Mouse (Mus musculus): Measurements from ENCODE around the gene Wnk4.

The Wnk4 gene

DNA sequence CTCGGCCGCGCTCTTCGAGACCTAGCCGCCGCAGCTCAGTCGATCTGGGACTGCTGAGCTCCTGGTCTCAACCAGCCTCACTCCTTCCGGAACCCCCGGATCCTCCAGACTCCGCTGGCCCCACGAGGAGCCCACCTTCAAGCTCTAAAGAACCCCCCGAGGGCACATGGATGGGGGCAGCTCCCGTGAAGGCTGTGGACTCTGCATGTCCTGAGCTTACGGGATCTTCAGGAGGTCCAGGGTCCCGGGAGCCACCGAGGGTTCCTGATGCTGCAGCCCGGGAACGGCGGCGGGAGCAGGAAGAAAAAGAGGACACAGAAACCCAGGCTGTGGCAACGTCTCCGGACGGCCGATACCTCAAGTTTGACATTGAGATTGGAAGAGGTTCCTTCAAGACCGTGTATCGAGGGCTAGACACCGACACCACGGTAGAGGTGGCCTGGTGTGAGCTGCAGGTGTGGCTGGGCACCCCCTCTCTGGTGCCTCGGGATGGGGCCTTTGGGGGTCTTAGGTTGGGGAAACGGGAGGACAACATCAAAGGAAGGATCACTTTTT lies 536 bp downstream of the Wnk4 start:
- TF ChIP-seq POU5F1 (IDR thresholded peaks at IDR 0.05; ENCODE audit: borderline replicate concordance, low read length) (no peak), NANOG (IDR thresholded peaks at IDR 0.05; ENCODE audit: borderline replicate concordance, low read length) (no peak), CTCF (conservative IDR thresholded peaks at IDR 0.05; ENCODE audit: low read length) (no peak)
- Histone ChIP-seq H3K4me1 (replicated peaks; ENCODE audit: low read depth, low read length) (peaks cover 71% of the 10 kb centered on the region), H3K4me3 (replicated peaks; ENCODE audit: low read length) (peak overlapping the region; percentile 80), H3K36me3 (ENCODE audit: insufficient read depth, low read length) (peaks cover 36% of the 10 kb centered on the region), H3K9me3 (ENCODE audit: low read length) (no peaks in the 10 kb centered on the region), H3K27me3 (ENCODE audit: insufficient read depth, low read length) (peaks cover 53% of the 10 kb centered on the region)

DNA sequence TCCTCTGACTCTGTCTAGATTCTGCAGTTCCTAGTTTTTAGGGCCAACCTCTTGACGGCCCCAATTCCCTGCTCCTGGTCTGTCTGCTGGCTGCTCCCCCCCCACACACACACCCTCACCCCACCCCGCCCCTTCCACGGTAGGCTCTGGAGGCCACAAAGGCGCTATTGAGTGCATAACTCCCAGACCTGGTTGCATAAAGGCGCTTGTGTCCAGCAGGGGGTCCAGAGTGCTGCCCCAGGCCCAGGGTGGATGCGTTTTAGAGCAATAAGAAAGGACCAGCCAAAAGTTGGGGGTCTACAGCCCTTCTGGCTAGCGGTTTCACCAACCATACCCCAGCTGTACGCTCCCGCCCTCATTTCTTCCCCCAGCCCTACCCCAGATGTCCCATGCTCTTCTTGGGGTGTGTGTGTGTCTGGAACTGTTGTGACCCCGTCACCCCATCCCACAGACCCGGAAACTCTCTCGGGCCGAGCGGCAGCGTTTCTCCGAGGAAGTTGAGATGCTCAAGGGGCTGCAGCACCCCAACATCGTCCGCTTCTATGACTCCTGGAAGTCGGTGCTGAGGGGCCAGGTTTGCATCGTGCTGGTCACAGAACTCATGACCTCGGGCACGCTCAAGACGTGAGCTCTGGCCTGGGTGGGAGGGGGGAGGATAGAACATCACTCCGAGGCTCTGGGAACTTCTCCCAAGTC lies 2.1 kb downstream of the Wnk4 start:
- H3K9me3 ChIP-seq (ENCODE audit: low read length) = no peaks in the 10 kb centered on the region
- peaks cover 21% of the 10 kb centered on the region for H3K36me3 ChIP-seq (ENCODE audit: insufficient read depth, low read length)
- peaks cover 62% of the 10 kb centered on the region for H3K27me3 ChIP-seq (ENCODE audit: insufficient read depth, low read length)
- H3K4me3 ChIP-seq (replicated peaks; ENCODE audit: low read length) = peak overlapping the region; percentile 50
- peaks cover 69% of the 10 kb centered on the region for H3K4me1 ChIP-seq (replicated peaks; ENCODE audit: low read depth, low read length)
- TF ChIP-seq CTCF (conservative IDR thresholded peaks at IDR 0.05; ENCODE audit: low read length) = no peak

DNA sequence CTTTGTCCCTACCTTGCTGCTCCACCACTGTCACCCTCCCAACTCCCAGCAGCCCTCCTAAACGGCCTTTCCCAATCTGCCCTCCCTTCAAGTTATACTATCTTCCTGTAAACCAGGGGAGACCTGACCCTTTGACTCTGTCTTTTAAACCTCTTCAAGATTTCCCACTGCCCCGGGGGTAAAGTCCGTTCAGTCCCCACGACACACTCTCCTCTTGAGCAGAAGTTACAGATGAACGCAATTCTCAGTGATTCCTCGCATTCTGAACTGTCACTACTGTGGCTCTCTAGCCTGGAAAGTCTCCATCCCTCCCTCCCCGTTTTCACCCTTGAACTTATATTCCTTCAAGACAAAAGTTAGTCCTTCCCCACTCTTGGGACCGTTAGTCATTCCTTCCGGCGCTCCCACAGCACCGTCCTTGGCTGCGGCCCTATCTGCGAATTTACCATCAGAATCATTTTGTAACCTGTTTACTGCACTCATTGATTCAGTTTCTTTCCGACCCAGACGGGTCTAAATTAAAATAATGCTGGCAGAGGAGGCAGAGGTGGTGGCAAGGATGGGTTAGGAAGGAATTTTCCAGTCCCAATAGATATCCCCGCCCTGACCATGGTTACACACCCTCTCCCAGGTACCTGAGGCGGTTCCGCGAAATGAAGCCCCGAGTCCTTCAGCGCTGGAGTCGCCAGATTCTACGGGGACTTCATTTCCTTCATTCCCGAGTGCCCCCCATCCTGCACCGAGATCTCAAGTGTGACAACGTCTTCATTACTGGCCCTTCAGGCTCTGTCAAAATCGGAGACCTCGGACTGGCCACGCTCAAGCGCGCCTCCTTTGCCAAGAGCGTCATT lies 3.0 kb downstream of the Wnk4 start:
- Histone ChIP-seq H3K9me3 (ENCODE audit: low read length) (no peaks in the 10 kb centered on the region), H3K4me3 (replicated peaks; ENCODE audit: low read length) (0 out of 2 replicates have a peak overlapping the region, but pooled peaks have one; percentile 17), H3K4me1 (replicated peaks; ENCODE audit: low read depth, low read length) (peaks cover 69% of the 10 kb centered on the region), H3K36me3 (ENCODE audit: insufficient read depth, low read length) (peaks cover 12% of the 10 kb centered on the region), H3K27me3 (ENCODE audit: insufficient read depth, low read length) (peaks cover 67% of the 10 kb centered on the region)
- TF ChIP-seq NANOG (IDR thresholded peaks at IDR 0.05; ENCODE audit: borderline replicate concordance, low read length) = no peak
- no peak for TF ChIP-seq CTCF (conservative IDR thresholded peaks at IDR 0.05; ENCODE audit: low read length)
- no peak for TF ChIP-seq POU5F1 (IDR thresholded peaks at IDR 0.05; ENCODE audit: borderline replicate concordance, low read length)

DNA sequence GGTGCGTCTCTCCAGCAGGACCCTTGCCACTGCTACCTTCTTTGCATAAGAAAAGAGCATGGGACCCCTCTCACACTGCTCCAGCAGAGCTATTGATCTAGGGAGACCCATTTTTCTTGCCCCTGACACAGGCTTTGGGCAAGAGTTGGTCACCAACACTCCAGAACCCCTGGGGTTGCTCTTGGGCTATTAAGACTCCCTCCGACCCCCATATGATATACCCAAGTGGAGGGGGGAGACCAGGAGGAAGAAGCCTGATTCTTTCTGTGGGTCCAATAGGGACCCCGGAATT lies 3.6 kb downstream of the Wnk4 start:
- TF ChIP-seq CTCF (conservative IDR thresholded peaks at IDR 0.05; ENCODE audit: low read length) (no peak), POU5F1 (IDR thresholded peaks at IDR 0.05; ENCODE audit: borderline replicate concordance, low read length) (no peak), NANOG (IDR thresholded peaks at IDR 0.05; ENCODE audit: borderline replicate concordance, low read length) (no peak)
- H3K4me3 ChIP-seq (replicated peaks; ENCODE audit: low read length) = 0 out of 2 replicates have a peak overlapping the region, but pooled peaks have one; percentile 17
- peaks cover 72% of the 10 kb centered on the region for H3K27me3 ChIP-seq (ENCODE audit: insufficient read depth, low read length)

DNA sequence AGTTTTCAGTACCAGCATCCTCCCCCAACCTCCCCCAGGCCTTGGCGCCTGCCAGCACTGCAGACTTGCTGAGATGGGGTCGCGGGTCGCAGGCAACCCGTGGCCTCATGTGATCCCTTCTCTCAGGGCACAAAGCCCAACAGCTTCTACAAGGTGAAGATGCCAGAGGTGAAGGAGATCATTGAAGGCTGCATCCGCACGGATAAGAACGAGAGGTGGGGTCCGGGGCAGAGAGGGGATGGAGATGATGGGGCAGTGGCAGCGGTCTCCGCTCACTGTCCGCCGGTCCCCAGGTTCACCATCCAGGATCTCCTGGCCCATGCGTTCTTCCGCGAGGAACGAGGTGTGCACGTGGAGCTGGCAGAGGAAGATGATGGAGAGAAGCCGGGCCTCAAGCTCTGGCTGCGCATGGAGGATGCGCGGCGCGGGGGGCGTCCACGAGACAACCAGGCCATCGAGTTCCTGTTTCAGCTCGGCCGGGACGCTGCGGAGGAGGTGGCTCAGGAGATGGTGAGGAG lies 4.6 kb downstream of the Wnk4 start:
- no peaks in the 10 kb centered on the region for H3K9me3 ChIP-seq (ENCODE audit: low read length)
- peaks cover 74% of the 10 kb centered on the region for H3K27me3 ChIP-seq (ENCODE audit: insufficient read depth, low read length)
- peaks cover 60% of the 10 kb centered on the region for H3K4me1 ChIP-seq (replicated peaks; ENCODE audit: low read depth, low read length)
- TF ChIP-seq POU5F1 (IDR thresholded peaks at IDR 0.05; ENCODE audit: borderline replicate concordance, low read length) (no peak), CTCF (conservative IDR thresholded peaks at IDR 0.05; ENCODE audit: low read length) (no peak), NANOG (IDR thresholded peaks at IDR 0.05; ENCODE audit: borderline replicate concordance, low read length) (no peak)
- H3K4me3 ChIP-seq (replicated peaks; ENCODE audit: low read length) = peak overlapping the region; percentile 71
- no peaks in the 10 kb centered on the region for H3K36me3 ChIP-seq (ENCODE audit: insufficient read depth, low read length)

More for the DNA sequence above, 3.6 kb downstream of the Wnk4 start:
- Histone ChIP-seq H3K9me3 (ENCODE audit: low read length) (no peaks in the 10 kb centered on the region), H3K4me1 (replicated peaks; ENCODE audit: low read depth, low read length) (peaks cover 66% of the 10 kb centered on the region), H3K36me3 (ENCODE audit: insufficient read depth, low read length) (peaks cover 6% of the 10 kb centered on the region)

DNA sequence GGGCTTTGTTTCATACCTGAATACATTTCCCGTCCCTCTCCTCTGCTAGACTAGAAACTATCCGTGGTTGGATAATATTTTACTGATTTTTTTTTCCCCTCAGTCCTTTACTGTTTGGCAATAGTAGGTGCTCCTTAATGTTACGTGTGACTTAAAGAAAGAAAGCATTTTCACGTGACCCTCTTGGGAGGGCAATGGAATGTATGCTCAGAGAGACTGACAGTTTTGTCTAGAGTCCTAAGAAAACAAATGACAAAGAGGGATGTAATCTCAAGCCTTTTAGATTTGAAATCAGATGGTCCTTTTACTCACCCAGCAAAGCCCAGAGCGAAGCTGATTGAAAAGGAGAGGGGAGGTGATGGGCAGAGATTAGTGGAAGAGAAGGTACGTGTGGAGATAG lies 5.5 kb downstream of the Wnk4 start:
- H3K4me1 ChIP-seq (replicated peaks; ENCODE audit: low read depth, low read length) = peaks cover 53% of the 10 kb centered on the region
- peaks cover 75% of the 10 kb centered on the region for H3K27me3 ChIP-seq (ENCODE audit: insufficient read depth, low read length)
- no peaks in the 10 kb centered on the region for H3K9me3 ChIP-seq (ENCODE audit: low read length)
- H3K4me3 ChIP-seq (replicated peaks; ENCODE audit: low read length) = no peak overlapping the region
- TF ChIP-seq CTCF (conservative IDR thresholded peaks at IDR 0.05; ENCODE audit: low read length) (no peak), NANOG (IDR thresholded peaks at IDR 0.05; ENCODE audit: borderline replicate concordance, low read length) (no peak), POU5F1 (IDR thresholded peaks at IDR 0.05; ENCODE audit: borderline replicate concordance, low read length) (no peak)
- no peaks in the 10 kb centered on the region for H3K36me3 ChIP-seq (ENCODE audit: insufficient read depth, low read length)

DNA sequence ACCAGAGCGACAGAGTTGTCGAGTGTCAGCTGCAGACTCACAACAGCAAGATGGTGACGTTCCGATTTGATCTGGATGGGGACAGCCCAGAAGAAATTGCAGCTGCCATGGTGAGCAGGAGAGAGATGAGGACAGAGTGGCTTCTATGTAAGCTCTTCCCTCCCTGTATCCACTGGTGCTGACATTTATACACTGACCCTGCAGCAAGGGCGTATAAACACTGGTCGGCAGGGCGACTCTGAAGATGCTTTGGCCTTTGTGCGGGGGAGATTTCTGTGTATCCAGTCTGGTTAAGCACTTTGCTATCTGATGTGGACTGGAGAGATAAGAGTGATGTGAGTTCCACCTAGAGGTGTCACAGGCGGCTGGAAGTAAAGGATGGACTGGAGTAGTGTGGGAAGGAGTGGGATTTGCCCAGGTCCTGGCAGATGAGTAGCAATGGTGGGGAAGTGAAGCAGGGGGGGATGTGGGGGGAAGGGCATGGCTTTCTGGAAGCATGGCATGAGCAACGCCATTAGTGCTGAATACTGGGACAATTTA lies 9.3 kb downstream of the Wnk4 start:
- no peaks in the 10 kb centered on the region for H3K36me3 ChIP-seq (ENCODE audit: insufficient read depth, low read length)
- H3K4me1 ChIP-seq (replicated peaks; ENCODE audit: low read depth, low read length) = peaks cover 22% of the 10 kb centered on the region
- TF ChIP-seq NANOG (IDR thresholded peaks at IDR 0.05; ENCODE audit: borderline replicate concordance, low read length) (no peak), POU5F1 (IDR thresholded peaks at IDR 0.05; ENCODE audit: borderline replicate concordance, low read length) (no peak), CTCF (conservative IDR thresholded peaks at IDR 0.05; ENCODE audit: low read length) (no peak)
- H3K27me3 ChIP-seq (ENCODE audit: insufficient read depth, low read length) = peaks cover 59% of the 10 kb centered on the region
- H3K4me3 ChIP-seq (replicated peaks; ENCODE audit: low read length) = no peak overlapping the region
- no peaks in the 10 kb centered on the region for H3K9me3 ChIP-seq (ENCODE audit: low read length)

DNA sequence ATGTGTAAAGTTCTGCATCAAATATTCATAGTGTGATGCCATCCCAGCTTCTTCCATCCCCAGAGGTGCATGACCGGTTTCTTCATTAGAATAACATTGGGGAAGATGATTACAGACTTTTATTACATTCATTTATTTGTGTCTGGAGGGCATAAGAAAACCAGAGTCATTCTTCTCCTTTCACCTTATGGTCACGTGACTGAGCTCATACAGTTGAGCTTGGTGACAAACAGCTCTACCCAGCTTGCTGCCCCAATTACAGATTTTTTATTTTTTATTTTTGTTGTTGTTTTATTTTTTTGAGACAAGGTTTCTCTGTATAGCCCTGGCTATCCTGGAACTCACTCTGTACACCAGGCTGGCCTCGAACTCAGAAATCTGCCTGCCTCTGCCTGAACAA lies 12.1 kb downstream of the Wnk4 start:
- H3K36me3 ChIP-seq (ENCODE audit: insufficient read depth, low read length) = peaks cover 9% of the 10 kb centered on the region
- no peaks in the 10 kb centered on the region for H3K9me3 ChIP-seq (ENCODE audit: low read length)
- peaks cover 60% of the 10 kb centered on the region for H3K27me3 ChIP-seq (ENCODE audit: insufficient read depth, low read length)
- H3K4me3 ChIP-seq (replicated peaks; ENCODE audit: low read length) = no peak overlapping the region
- TF ChIP-seq CTCF (conservative IDR thresholded peaks at IDR 0.05; ENCODE audit: low read length) (no peak), NANOG (IDR thresholded peaks at IDR 0.05; ENCODE audit: borderline replicate concordance, low read length) (no peak), POU5F1 (IDR thresholded peaks at IDR 0.05; ENCODE audit: borderline replicate concordance, low read length) (no peak)
- H3K4me1 ChIP-seq (replicated peaks; ENCODE audit: low read depth, low read length) = peaks cover 39% of the 10 kb centered on the region

All from E14TG2a.4 (cell line).